8 mouse cellular contexts compared by ENCODE assay signal in genomic region chr4:155488232-155489025, GRCm38 (mm10). TPM values are rescaled to one million over a fixed set of nuclear protein-coding genes. Genes with fewer than 3 reads are reported as not detected.
DNase-seq lines count a peak whose midpoint lies in the region; ATAC-seq lines count a peak whose summit lies in the region.

No protein-coding gene starts in this region.

- ATAC-seq in heart, embryonic 15.5 days (replicated peaks; ENCODE audit: insufficient number of reproducible peaks, insufficient read depth, low FRiP score, low read depth): peak; percentile 77
- peak; percentile 82 for ATAC-seq in stomach, embryonic 14.5 days (ENCODE audit: insufficient number of reproducible peaks, insufficient read depth, low FRiP score, low read depth)

- H3K4me3 ChIP-seq in embryonic facial prominence, embryonic 10.5 days: peak overlapping the region; percentile 11; the same call in 1 of the 2 replicates
- H3K4me3 ChIP-seq in heart, embryonic 15.5 days: no peak overlapping the region
- no peak overlapping the region for H3K4me3 ChIP-seq in stomach, embryonic 14.5 days (ENCODE audit: low read depth, low read length)

- peak overlapping the region; percentile 25; the same call in 1 of the 2 replicates for H3K9ac ChIP-seq in heart, embryonic 15.5 days
- H3K9ac ChIP-seq in stomach, embryonic 14.5 days (replicated peaks; ENCODE audit: low read depth, low read length): no peak overlapping the region

- peak overlapping the region; percentile 67 for H3K27ac ChIP-seq in embryonic facial prominence, embryonic 10.5 days (replicated peaks)
- peak overlapping the region; percentile 88 for H3K27ac ChIP-seq in heart, embryonic 15.5 days
- H3K27ac ChIP-seq in stomach, embryonic 14.5 days (ENCODE audit: low read length): peak overlapping the region; percentile 94

- WGBS in embryonic facial prominence, embryonic 10.5 days: 76% methylated on average over 8 of the region's 8 CpGs
- 53% methylated on average over 8 of the region's 8 CpGs for WGBS in heart, embryonic 15.5 days
- WGBS in stomach, embryonic 14.5 days: 43% methylated on average over 8 of the region's 8 CpGs

- DNase-seq in spleen, adult 12 weeks (ENCODE audit: low spot score): peak; percentile 37
- DNase-seq in spleen, postnatal 14 days (ENCODE audit: low spot score in 2 of 2): no peak
- DNase-seq in embryonic facial prominence, embryonic 10.5 days (ENCODE audit: low spot score): peak; percentile 21
- DNase-seq in kidney, postnatal 10 days: peak; percentile 88
- peak; percentile 92 to 97 for DNase-seq in lung, postnatal 4 days
- no peak for DNase-seq in T-cell, adult 2 months (ENCODE audit: low spot score)

- H3K4me2 ChIP-seq in heart, embryonic 15.5 days: peak overlapping the region; percentile 23; the same call in 1 of the 2 replicates
- H3K4me2 ChIP-seq in stomach, embryonic 14.5 days (replicated peaks; ENCODE audit: low read depth, low read length): no peak overlapping the region

- no peaks in the 10 kb centered on the region for H3K9me3 ChIP-seq in embryonic facial prominence, embryonic 10.5 days
- H3K9me3 ChIP-seq in heart, embryonic 15.5 days (replicated peaks): no peaks in the 10 kb centered on the region
- no peaks in the 10 kb centered on the region for H3K9me3 ChIP-seq in stomach, embryonic 14.5 days (ENCODE audit: control insufficient read depth, low read depth, low read length)

- H3K36me3 ChIP-seq in embryonic facial prominence, embryonic 10.5 days (replicated peaks): no peaks in the 10 kb centered on the region
- H3K36me3 ChIP-seq in heart, embryonic 15.5 days: no peaks in the 10 kb centered on the region
- no peaks in the 10 kb centered on the region for H3K36me3 ChIP-seq in stomach, embryonic 14.5 days (ENCODE audit: control insufficient read depth, insufficient read depth, low read length)

- H3K27me3 ChIP-seq in embryonic facial prominence, embryonic 10.5 days (replicated peaks; ENCODE audit: low read depth, poor library complexity, severe bottlenecking): no peaks in the 10 kb centered on the region
- no peaks in the 10 kb centered on the region for H3K27me3 ChIP-seq in heart, embryonic 15.5 days
- H3K27me3 ChIP-seq in stomach, embryonic 14.5 days (ENCODE audit: control insufficient read depth, insufficient read depth, low read length): no peaks in the 10 kb centered on the region

- H3K4me1 ChIP-seq in embryonic facial prominence, embryonic 10.5 days: peaks cover 52% of the 10 kb centered on the region
- peaks cover 53% of the 10 kb centered on the region for H3K4me1 ChIP-seq in heart, embryonic 15.5 days (replicated peaks)
- peaks cover 33% of the 10 kb centered on the region for H3K4me1 ChIP-seq in stomach, embryonic 14.5 days (ENCODE audit: control insufficient read depth, insufficient read depth, low read length)

RNA-seq across cellular contexts. Expression of gene Gnb1, which starts 2.7 kb away (rescaled TPM):
- polyA plus RNA-seq in embryonic facial prominence, embryonic 10.5 days (2016; fragmentation: Nextera tagmentation; extraction: Ambion mirVana): 642 and 655 TPM in 2 replicates
- polyA plus RNA-seq in heart, embryonic 15.5 days (2015; fragmentation: Nextera tagmentation; extraction: Ambion mirVana): 308 and 345 TPM in 2 replicates
- polyA plus RNA-seq in stomach, embryonic 14.5 days (2014; fragmentation: Nextera tagmentation; extraction: Ambion mirVana): 525 and 534 TPM in 2 replicates

RNA-seq across cellular contexts. Expression of gene Tmem52, which starts 19.5 kb away (rescaled TPM):
- polyA plus RNA-seq in embryonic facial prominence, embryonic 10.5 days (2016; fragmentation: Nextera tagmentation; extraction: Ambion mirVana): 0.16 TPM in 1 of 2 replicates, not detected in the other
- not detected in 2 replicates for polyA plus RNA-seq in heart, embryonic 15.5 days (2015; fragmentation: Nextera tagmentation; extraction: Ambion mirVana)
- 0.29 TPM in 1 of 2 replicates, not detected in the other for polyA plus RNA-seq in stomach, embryonic 14.5 days (2014; fragmentation: Nextera tagmentation; extraction: Ambion mirVana)

Comparison
In these comparisons a context has a peak if more than half of its experiments do, and no peak if none do; other contexts are left out.
1. DNase-seq: peak in spleen, adult 12 weeks (single experiment), embryonic facial prominence, embryonic 10.5 days (single experiment), kidney, postnatal 10 days (single experiment) and lung, postnatal 4 days (2 of 2); none in spleen, postnatal 14 days (0 of 2) and T-cell, adult 2 months (single experiment).
2. Peak in every context shown above with its lines, with median percentiles within 50 percentile points of each other: H3K27ac ChIP-seq.